Mouse (Mus musculus) bone marrow, adult 2 months (tissue): ENCODE measurements around the gene Rnaseh2a. TPM values are rescaled to one million over a fixed set of nuclear protein-coding genes. Genes with fewer than 3 reads are reported as not detected.

Source experiments
- H3K27ac ChIP-seq: fragments of 200-500 bp; 2 replicates; pipeline ENCODE4 v1.5.1; 2012; ENCODE audit warnings: low read depth, mild to moderate bottlenecking, control low read depth, inconsistent platforms, low read length; ENCODE audit not compliant: control insufficient read depth, poor library complexity, insufficient read depth
- H3K4me1 ChIP-seq: fragments of 200-500 bp; 2 replicates; pipeline ENCODE4 v1.6.1; 2011; ENCODE audit warnings: low read length; ENCODE audit not compliant: control insufficient read depth, insufficient read depth
- H3K4me3 ChIP-seq: fragments of 200-500 bp; replicated peaks from 2 replicates; pipeline ENCODE3; 2011; ENCODE audit warnings: mild to moderate bottlenecking, low read depth, low read length, control low read depth; ENCODE audit not compliant: control insufficient read depth
- CTCF ChIP-seq: fragments of 200-500 bp; IDR thresholded peaks from 2 replicates; pipeline ENCODE4 v1.5.1; 2011; ENCODE audit warnings: low read length, control low read depth; ENCODE audit not compliant: control insufficient read depth, insufficient read depth
- POLR2A ChIP-seq: fragments of 200-500 bp; IDR thresholded peaks from 2 replicates; pipeline ENCODE4 v1.6.1; 2011; ENCODE audit warnings: low read depth, mild to moderate bottlenecking, control low read depth, low read length, borderline replicate concordance; ENCODE audit not compliant: control insufficient read depth
- WGBS: fragments of 180-500 bp; shearing (Covaris S2); methylation state at CpG from one replicate; pipeline ENCODE4 v1.1.7; 2018; 5-methylcytosine and 5-hydroxymethylcytosine counted together
- polyA plus RNA-seq: library from polyadenylated mRNA; stranded (reverse); fragments of >200 nt; gene quantifications from 2 replicates; pipeline ENCODE4 v1.2.4, GENCODE M21; 2011; ENCODE audit warnings: low replicate concordance; ENCODE audit not compliant: missing spikeins, insufficient read depth, insufficient read length

The Rnaseh2a gene
- polyA plus RNA-seq, 1 experiment: 40.8 TPM

- TF ChIP-seq POLR2A: no peak; the same call in 1 of the 2 replicates
- no peak for TF ChIP-seq CTCF
- 63% methylated on average over 8 of the region's 8 CpGs for WGBS
- H3K4me1 ChIP-seq: peaks cover 3% of the 10 kb centered on the region; the same call in 1 of the 2 replicates
- H3K4me3 ChIP-seq: no peak overlapping the region
- H3K27ac ChIP-seq: no peak overlapping the region
These were observed 5.1 kb upstream of the Rnaseh2a start for GRCm38 (mm10) chr8:84974543-84975142.

GRCm38 (mm10) chr8:84973803-84974542, 4.4 kb upstream of the Rnaseh2a start:
- Histone ChIP-seq H3K4me1 (peaks cover 3% of the 10 kb centered on the region; the same call in 1 of the 2 replicates), H3K27ac (no peak overlapping the region), H3K4me3 (no peak overlapping the region)
- WGBS: 70% methylated on average over 4 of the region's 4 CpGs
- TF ChIP-seq CTCF (peak; percentile 86), POLR2A (no peak)

- Histone ChIP-seq H3K4me1 (peaks cover 7% of the 10 kb centered on the region; the same call in 1 of the 2 replicates), H3K4me3 (no peak overlapping the region), H3K27ac (no peak overlapping the region)
- 85% methylated on average over 1 of the region's 1 CpGs for WGBS
- no peak for TF ChIP-seq CTCF
- no peak for TF ChIP-seq POLR2A
These were observed 3.5 kb upstream of the Rnaseh2a start for GRCm38 (mm10) chr8:84973079-84973478.

- peak overlapping the region; percentile 86 for H3K27ac ChIP-seq
- H3K4me1 ChIP-seq: peaks cover 10% of the 10 kb centered on the region; the same call in 1 of the 2 replicates
- H3K4me3 ChIP-seq: peak overlapping the region; percentile 80
- TF ChIP-seq CTCF (no peak), POLR2A (peak; percentile 80)
- WGBS: 61% methylated on average over 5 of the region's 5 CpGs
These were observed 1.3 kb upstream of the Rnaseh2a start for GRCm38 (mm10) chr8:84970913-84971312.

- peak; percentile 18; the same call in 1 of the 2 replicates for TF ChIP-seq POLR2A
- TF ChIP-seq CTCF: no peak
- peak overlapping the region; percentile 80 for H3K4me3 ChIP-seq
- WGBS: 15% methylated on average over 21 of the region's 21 CpGs
- H3K4me1 ChIP-seq: peaks cover 10% of the 10 kb centered on the region; the same call in 1 of the 2 replicates
- peak overlapping the region; percentile 86 for H3K27ac ChIP-seq
These were observed 696 bp upstream of the Rnaseh2a start for GRCm38 (mm10) chr8:84970135-84970790.

- WGBS: 3% methylated on average over 2 of the region's 2 CpGs
- Histone ChIP-seq H3K4me3 (peak overlapping the region; percentile 12), H3K4me1 (peaks cover 12% of the 10 kb centered on the region), H3K27ac (peak overlapping the region; percentile 86)
- TF ChIP-seq CTCF (no peak), POLR2A (no peak)
These were observed 917 bp downstream of the Rnaseh2a start for GRCm38 (mm10) chr8:84968650-84969049.

- 87% methylated on average over 13 of the region's 13 CpGs for WGBS
- Histone ChIP-seq H3K4me1 (peaks cover 12% of the 10 kb centered on the region), H3K27ac (no peak overlapping the region), H3K4me3 (no peak overlapping the region)
- TF ChIP-seq CTCF (no peak), POLR2A (no peak)
These were observed 1.8 kb downstream of the Rnaseh2a start for GRCm38 (mm10) chr8:84967532-84968304.
